Mouse (Mus musculus) left cerebral cortex, adult 2 months (tissue): Measurements from ENCODE around the gene 2210011C24Rik. TPM values are rescaled to one million over a fixed set of nuclear protein-coding genes. Genes with fewer than 3 reads are reported as not detected.

Experiments
- DNase-seq, 2 experiments: peaks; one replicate each; pipeline ENCODE4 v3.0.0; 2021 to 2022; ENCODE audit warnings: low spot score in 2 of 2, mixed read lengths in 1 of 2; ENCODE audit errors: extremely low spot score in 1 of 2
- H3K27ac ChIP-seq: fragments of 200-600 bp; 2 replicates; pipeline ENCODE4 v1.8.1; 2022
- H3K4me3 ChIP-seq: fragments of 200-600 bp; 2 replicates; pipeline ENCODE4 v1.8.1; 2022
- CTCF ChIP-seq: fragments of 200-600 bp; IDR thresholded peaks from 2 replicates; pipeline ENCODE4 v1.8.1; 2022; ENCODE audit warnings: antibody characterized with exemption, mild to moderate bottlenecking, moderate library complexity
- intact Hi-C: fragments of 180-260 bp; cut with DNase I; formaldehyde crosslinking; loops from one replicate; pipeline ENCODE4 v1.15.1; 2025
- total RNA-seq, 2 experiments: library from RNA; stranded (reverse); gene quantifications; 2 replicates each; pipeline ENCODE4 v1.2.3; 2021

The 2210011C24Rik gene
- total RNA-seq, 2 experiments from 2014 or later, result 1.0 to 1.3 TPM

DNA sequence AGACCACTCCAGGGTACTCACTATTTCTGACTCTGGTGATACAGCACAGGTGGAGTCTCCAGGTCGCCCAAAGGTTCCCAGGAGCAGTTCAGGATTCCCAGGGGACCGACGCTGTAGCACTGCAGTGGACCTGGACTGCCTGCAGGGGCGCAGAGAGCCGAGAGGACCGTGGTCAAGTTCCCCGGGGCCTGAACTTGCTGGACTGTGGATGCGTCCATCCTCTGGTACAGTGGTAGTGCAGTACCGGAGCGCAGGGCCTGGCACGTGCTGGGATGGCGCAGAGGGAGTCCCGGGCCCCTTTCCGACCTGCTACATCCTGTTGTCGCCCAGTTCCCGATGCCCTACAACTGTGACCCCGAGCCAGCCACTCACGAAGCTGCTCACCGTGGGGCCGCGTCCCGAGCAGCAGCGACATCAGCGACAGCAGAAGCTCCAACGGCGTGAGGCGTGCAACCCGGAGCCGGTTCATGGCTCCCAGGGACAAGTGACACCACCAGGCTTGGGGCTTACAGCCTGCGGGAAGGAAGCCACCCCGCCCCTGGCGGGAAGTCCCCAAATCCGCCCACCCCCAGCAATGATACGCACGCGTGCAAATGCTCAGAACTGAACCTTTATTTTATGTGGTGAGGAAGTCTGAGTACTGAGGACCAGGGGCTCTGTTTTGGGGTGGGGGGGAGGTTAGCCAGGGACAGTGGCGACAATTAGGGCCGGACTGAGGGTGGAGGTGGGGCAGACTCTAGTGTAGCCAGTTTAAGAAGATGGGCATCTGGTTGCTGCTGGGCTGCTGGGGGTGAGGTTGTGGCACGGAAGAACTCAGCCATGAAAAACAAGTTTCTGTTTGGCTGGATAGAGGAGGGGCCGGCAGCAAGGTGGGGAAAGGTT is 30.3 kb upstream of the 2210011C24Rik start, which contains the start of gene Il27ra:
Il27ra (minus strand) TSS at position 524 of the 882 bp plus-strand sequence.
- peak within 1 kb of the TSS; percentile 38 for H3K4me3 ChIP-seq
- H3K27ac ChIP-seq, result no peak within 1 kb of the TSS
- TF ChIP-seq CTCF, result peak; percentile 70
- peak in 1 of 2 experiments; percentile 37 for DNase-seq
- intact Hi-C loops, result loop anchor here (5.0 kb wide), 1 partner anchor 130 kb away; no protein-coding TSS in a partner anchor

DNA sequence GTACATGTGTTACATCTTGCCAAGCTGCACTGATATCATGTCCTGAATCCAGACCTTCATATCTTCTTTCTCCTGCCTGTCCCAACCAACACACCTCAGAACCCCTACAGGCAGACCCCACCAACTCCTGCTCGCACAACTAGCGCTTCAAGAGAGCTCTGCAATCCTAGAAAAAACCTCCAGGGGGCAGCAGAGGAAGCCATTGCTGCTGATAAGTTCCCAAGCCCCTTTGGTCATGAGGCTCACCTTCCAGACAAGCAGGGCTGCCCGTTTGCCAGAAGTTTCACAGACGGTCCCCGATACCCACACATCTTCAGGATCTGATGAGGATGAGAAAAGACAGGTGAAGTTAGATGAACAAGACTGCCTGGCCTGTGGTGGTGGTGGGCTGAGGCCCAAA is 27.1 kb upstream of the 2210011C24Rik start:
- DNase-seq, result peak; percentile 66 to 72
- peak; percentile 86 for TF ChIP-seq CTCF
- Histone ChIP-seq H3K4me3 (no peak overlapping the region), H3K27ac (no peak overlapping the region)
- intact Hi-C loops, result loop anchor here (5.0 kb wide), 2 partner anchors 173 to 318 kb away; no protein-coding TSS in a partner anchor

DNA sequence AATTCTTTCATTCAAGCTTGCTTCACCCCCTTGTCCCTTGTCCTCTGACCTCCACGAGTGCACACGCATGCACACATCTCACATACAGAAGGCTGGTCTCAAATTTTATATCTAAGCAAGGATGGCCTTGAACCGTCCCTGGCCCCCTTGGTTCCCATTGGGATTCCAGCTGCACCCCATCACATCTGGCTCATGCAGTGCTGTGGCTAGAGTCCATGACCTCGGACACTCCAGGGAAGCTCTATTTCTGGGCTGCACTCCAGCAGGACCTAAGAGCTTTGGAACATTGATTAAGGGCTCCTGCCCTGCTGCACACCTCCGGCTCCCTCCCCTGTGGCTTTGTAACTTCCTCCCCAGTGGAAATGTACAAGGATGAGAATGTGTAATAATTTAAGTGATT is 26.0 kb upstream of the 2210011C24Rik start:
- intact Hi-C loops, result loop anchor here (5.0 kb wide), 2 partner anchors 174 to 319 kb away; no protein-coding TSS in a partner anchor
- DNase-seq, result no peak
- no peak for TF ChIP-seq CTCF
- H3K4me3 ChIP-seq, result no peak overlapping the region
- no peak overlapping the region for H3K27ac ChIP-seq

DNA sequence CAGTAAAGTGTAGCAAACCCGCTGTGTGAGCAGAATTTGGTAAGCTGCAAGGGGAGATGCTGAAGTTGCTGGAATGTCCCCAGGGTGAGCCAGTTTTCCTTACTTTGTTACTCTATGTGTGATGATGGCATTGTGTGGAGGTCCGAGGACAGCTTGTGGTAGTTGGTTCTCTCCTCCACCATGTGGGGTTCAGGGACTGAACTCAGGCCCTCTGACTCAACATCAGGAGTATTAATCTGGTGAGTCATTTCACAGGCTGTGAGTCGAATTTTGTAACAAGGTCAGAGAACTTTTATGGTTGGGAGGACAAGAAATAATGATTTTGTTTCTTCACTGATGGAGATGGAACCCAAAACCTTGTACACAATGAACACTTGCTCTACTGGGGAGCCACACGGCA is 20.8 kb upstream of the 2210011C24Rik start:
- DNase-seq, result no peak
- TF ChIP-seq CTCF, result no peak
- Histone ChIP-seq H3K27ac (no peak overlapping the region), H3K4me3 (no peak overlapping the region)
- intact Hi-C loops, result no loop called here

DNA sequence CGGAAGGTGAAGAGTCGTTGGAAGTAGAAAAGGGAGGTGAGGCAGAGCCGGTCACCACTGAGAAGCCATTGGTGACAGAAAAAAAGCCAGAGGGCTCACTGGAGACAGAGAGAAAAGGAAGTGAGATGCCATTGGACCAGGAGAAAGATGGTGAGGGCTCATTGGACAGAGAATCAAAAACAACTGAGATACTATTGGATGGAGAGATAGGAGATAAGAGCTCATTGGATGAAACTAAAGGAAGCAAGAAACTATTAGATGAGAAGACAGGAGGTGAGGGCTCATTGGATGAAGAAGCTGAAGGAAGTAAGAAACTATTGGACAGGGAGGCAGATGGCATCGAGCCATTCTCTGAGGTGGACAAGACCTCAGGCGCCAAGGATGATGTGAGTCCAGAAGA is 17.3 kb upstream of the 2210011C24Rik start:
- Histone ChIP-seq H3K27ac (no peak overlapping the region), H3K4me3 (no peak overlapping the region)
- no peak for DNase-seq
- TF ChIP-seq CTCF, result no peak
- intact Hi-C loops, result no loop called here

DNA sequence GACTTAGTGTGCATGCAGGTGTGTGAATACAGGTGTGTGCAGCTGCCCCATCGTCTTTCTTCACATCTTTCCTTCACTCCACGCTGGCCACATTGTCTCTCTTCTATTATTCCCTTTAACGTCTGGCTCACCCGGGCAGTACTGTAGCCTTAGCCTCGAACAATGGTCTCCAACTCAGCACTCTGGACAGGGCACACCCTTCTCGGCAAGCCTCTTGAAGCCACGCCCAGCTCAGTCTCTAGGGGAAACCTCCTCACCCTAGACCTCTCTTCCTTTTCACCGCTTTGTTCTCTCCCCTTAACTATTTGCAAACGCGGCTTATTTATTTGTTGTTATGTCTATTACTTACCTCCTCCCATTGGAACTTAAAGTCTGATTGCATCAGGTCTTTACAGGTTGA is 15.5 kb upstream of the 2210011C24Rik start:
- intact Hi-C loops, result no loop called here
- no peak for TF ChIP-seq CTCF

DNA sequence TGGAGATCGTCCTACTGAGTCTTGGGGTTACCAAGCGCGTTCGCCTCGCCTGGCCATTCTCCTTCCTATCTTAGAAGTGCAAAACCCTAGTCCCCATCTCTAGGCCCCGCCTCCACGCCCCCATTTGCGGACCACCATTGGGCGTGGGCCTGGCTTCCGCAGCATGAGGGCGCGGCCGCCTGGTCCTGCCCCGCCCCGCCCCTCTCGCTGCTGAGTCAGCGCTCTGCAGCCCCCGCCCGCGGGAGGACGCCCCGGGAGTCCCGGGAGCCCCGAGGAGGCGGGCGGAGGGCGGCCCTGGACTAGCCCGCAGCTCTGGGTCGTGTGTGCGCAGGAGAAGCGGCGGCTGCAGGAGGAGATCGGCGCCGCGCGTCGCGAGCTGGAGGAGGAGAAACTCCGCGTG is 13.9 kb upstream of the 2210011C24Rik start:
- Histone ChIP-seq H3K27ac (no peak overlapping the region), H3K4me3 (peak overlapping the region; percentile 39)
- TF ChIP-seq CTCF, result no peak
- intact Hi-C loops, result no loop called here
- DNase-seq, result peak; percentile 31 to 36

More for the DNA sequence above, 15.5 kb upstream of the 2210011C24Rik start:
- no peak overlapping the region for H3K4me3 ChIP-seq
- no peak overlapping the region for H3K27ac ChIP-seq
- DNase-seq, result no peak

DNA sequence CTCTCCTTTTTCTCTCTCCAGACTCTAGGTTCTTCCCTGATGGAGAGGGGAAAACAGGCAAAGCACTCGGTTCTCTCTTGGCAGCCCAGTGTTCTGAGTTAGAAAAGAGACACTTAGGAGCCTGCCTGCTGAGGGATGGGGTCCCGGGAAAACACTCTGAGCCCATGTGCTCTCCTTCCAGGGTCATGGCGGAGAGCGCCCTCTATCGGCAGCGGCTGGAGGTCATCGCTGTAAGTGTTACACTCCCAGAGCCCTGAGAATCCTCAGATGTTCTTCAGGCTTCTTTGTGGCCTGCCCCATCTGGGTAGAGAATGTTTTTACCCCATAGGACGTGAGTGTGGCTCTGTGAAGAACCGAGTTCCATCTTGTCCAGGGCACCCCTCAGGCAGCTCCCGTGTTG is 12.2 kb upstream of the 2210011C24Rik start:
- TF ChIP-seq CTCF, result peak; percentile 58
- DNase-seq, result no peak
- intact Hi-C loops, result no loop called here
- Histone ChIP-seq H3K27ac (no peak overlapping the region), H3K4me3 (no peak overlapping the region)

DNA sequence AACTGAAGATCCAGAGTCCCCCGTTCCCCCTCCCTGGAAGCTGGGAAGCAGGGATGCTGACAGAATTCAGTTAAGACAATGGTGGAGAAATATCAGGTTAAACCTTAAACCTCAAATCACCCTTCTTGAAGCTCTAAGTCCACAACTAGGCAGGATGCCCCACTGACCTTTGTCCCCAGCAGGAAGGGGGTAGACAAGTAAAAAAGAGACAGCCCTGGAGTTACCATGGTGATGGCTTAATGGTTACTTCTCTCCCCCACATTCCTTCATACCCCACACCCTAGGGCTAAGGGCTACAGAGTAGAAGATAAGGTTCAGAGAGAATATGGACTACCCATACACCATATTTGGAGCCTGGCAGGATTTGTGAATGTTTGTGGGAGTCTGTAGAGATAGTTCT is 11.7 kb upstream of the 2210011C24Rik start:
- no peak for TF ChIP-seq CTCF
- DNase-seq, result no peak
- Histone ChIP-seq H3K27ac (no peak overlapping the region), H3K4me3 (no peak overlapping the region)
- intact Hi-C loops, result no loop called here

DNA sequence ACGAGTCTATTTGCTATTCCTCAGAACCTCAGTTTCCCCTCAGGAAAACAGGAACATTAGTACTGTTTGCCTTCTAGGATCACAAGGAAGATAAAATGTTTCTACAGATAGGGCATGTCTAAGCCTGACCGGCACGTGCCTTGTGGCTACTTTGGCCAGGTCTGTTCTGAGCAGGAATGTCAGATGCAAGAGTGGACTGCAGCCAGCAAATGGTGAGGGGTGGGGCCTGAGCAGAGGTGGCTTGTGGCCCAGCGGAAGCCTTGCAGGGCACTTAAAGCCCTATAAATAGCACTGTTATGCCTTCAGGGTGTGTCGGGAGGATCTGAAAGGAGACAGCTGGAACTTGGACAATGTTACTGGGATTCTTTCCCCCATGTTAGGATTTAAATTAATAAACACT is 11.1 kb upstream of the 2210011C24Rik start:
- intact Hi-C loops, result no loop called here
- Histone ChIP-seq H3K27ac (no peak overlapping the region), H3K4me3 (no peak overlapping the region)
- DNase-seq, result no peak
- no peak for TF ChIP-seq CTCF

DNA sequence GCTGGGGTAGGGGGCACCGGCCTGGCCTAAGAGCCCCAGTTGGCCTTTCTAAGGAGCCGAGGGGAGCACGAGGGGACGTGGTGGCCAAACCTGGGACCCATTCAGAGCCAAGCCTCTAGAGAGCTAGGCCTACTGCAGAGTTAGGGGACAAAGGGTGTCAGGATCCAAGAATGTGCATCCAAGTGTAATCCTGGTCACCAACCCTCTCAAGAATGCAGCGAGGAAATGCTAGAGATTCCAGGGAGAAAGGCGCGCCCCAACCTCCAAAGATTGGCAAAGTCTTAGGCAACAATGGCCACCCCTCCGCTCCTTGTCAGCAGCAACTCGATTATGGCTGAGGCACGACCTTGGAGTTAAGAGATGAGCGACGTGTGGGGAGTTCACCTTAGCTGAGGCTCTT is 9.6 kb upstream of the 2210011C24Rik start:
- intact Hi-C loops, result no loop called here
- no peak for DNase-seq
- no peak overlapping the region for H3K4me3 ChIP-seq
- TF ChIP-seq CTCF, result no peak
- no peak overlapping the region for H3K27ac ChIP-seq

DNA sequence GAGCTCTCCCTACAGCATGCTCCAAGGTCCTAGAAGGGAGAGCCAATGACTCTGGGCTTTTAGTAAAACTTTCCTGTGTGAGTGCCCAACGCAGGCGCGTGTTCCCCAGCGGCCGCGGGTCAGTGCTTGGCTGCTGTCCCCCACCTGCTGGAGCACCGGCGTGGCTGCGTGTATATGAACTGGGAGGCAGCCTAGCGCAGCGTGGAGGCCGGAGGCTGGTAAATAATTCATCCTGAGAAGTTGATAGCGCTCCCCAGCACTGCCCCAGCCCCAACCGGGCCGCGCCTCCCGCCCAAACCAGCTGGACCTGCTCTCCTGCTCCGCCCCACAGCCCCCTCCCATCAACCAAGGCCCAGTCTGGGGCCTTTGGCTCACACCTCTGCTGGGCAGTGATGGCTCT is 9.1 kb upstream of the 2210011C24Rik start, which contains the start of gene Palm3:
Palm3 (plus strand) TSS at position 376 of the 400 bp plus-strand sequence.
- no peak within 1 kb of the TSS for H3K27ac ChIP-seq
- H3K4me3 ChIP-seq, result no peak within 1 kb of the TSS
- DNase-seq, result no peak
- intact Hi-C loops, result no loop called here
- TF ChIP-seq CTCF, result no peak
